Mouse (Mus musculus): Measurements from ENCODE around the gene Rtl8b. TPM values are rescaled to one million over a fixed set of nuclear protein-coding genes. Genes with fewer than 3 reads are reported as not detected.
A peak's percentile ranks its signal among the peaks of the same experiment; 100 is the strongest.
"Not testable (repeated sequence)": the region's sequence is repeated elsewhere in the genome, so short reads cannot be mapped to it uniquely, and the experiment has no call there.

The Rtl8b gene
- polyA plus RNA-seq, 1 experiment from 2014 or later, result 82.8 TPM

GRCm38 (mm10) chrX:53645885-53646284, 24.3 kb downstream of the Rtl8b start:
- Histone ChIP-seq H3K9ac (ENCODE audit: low read depth, low read length) (no peak overlapping the region), H3K27me3 (ENCODE audit: insufficient read depth, low read length) (no peaks in the 10 kb centered on the region), H3K4me2 (ENCODE audit: low read length) (no peak overlapping the region), H3K4me3 (replicated peaks; ENCODE audit: low read depth, low read length) (no peak overlapping the region), H3K9me3 (replicated peaks; ENCODE audit: low read length) (no peaks in the 10 kb centered on the region), H3K36me3 (ENCODE audit: insufficient read depth, low read length) (no peaks in the 10 kb centered on the region), H3K27ac (no peak overlapping the region), H3K4me1 (replicated peaks; ENCODE audit: insufficient read depth, low read length) (no peaks in the 10 kb centered on the region)
- 75% methylated on average over 6 of the region's 6 CpGs for WGBS
- peak; percentile 1 for DNase-seq (ENCODE audit: low spot score)
- no peak for TF ChIP-seq CTCF (IDR thresholded peaks at IDR 0.05; ENCODE audit: low read depth)
- ATAC-seq (replicated peaks; ENCODE audit: low FRiP score, low read depth), result no peak

GRCm38 (mm10) chrX:53642980-53643961, 26.9 kb downstream of the Rtl8b start, which contains the start of gene Rtl8a:
Rtl8a (minus strand) TSS chrX:53643682.
- H3K9me3 ChIP-seq (replicated peaks; ENCODE audit: low read length); H3K9ac ChIP-seq (ENCODE audit: low read depth, low read length); H3K36me3 ChIP-seq (ENCODE audit: insufficient read depth, low read length); H3K27me3 ChIP-seq (ENCODE audit: insufficient read depth, low read length); H3K4me1 ChIP-seq (replicated peaks; ENCODE audit: insufficient read depth, low read length): not testable (repeated sequence)
- peak within 1 kb of the TSS; percentile 20; the same call in 1 of the 2 replicates for H3K4me3 ChIP-seq (replicated peaks; ENCODE audit: low read depth, low read length)
- H3K4me2 ChIP-seq (ENCODE audit: low read length), result peak within 1 kb of the TSS; percentile 41; the same call in 1 of the 2 replicates
- 33% methylated on average over 12 of the region's 50 CpGs for WGBS
- peak; percentile 88 for DNase-seq (ENCODE audit: low spot score)
- 0 out of 2 replicates have a peak within 1 kb of the TSS, but pooled peaks have one; percentile 19 for H3K27ac ChIP-seq
- ATAC-seq (replicated peaks; ENCODE audit: low FRiP score, low read depth), result peak; percentile 96

DNA sequence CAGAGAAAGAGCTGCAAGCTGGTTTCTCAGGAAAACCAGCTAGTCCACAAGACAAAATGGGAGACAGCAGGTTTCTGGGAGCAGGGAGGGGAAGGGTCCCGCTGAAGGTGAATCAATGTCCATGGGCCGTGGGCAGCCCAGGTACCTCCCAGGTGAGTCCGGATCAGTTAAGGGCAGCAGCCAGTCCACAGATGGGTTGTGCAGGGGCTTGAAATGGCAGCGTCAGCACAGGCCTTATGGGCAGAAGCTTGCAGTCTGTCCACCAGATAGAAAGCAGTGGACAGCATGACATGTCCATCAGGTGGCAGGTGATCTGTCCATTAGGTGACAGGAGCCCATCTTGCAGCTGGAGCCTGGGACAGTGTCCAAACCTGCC, 27.6 kb downstream of the Rtl8b start:
- not testable (repeated sequence) for H3K9me3 ChIP-seq (replicated peaks; ENCODE audit: low read length); DNase-seq (ENCODE audit: low spot score); H3K27ac ChIP-seq; H3K4me3 ChIP-seq (replicated peaks; ENCODE audit: low read depth, low read length); ATAC-seq (replicated peaks; ENCODE audit: low FRiP score, low read depth); H3K36me3 ChIP-seq (ENCODE audit: insufficient read depth, low read length); H3K9ac ChIP-seq (ENCODE audit: low read depth, low read length); H3K4me1 ChIP-seq (replicated peaks; ENCODE audit: insufficient read depth, low read length); H3K27me3 ChIP-seq (ENCODE audit: insufficient read depth, low read length)
- 28% methylated on average over 4 of the region's 4 CpGs for WGBS
- H3K4me2 ChIP-seq (ENCODE audit: low read length), result peak overlapping the region; percentile 25; the same call in 1 of the 2 replicates

DNA sequence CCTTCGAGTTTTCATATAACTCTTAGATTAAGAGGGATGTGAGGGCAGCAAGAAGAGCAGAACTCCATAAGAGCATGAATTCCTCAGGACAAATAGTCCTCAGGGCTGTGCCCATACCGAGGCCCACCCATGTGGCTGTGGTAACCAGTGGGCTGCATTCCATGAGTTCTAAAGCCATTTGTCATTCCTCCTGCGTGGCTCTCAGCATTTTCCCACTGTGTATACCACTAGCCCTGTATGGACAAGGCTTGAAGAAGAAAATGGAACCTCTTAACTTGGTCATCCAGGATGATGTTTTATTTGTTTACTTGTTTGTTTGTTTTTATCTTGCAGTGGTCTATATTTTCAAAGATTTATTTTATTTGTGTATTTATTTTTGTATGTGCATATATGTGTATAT, 32.1 kb downstream of the Rtl8b start:
- not testable (repeated sequence) for H3K27ac ChIP-seq; H3K9ac ChIP-seq (ENCODE audit: low read depth, low read length); H3K4me1 ChIP-seq (replicated peaks; ENCODE audit: insufficient read depth, low read length); H3K36me3 ChIP-seq (ENCODE audit: insufficient read depth, low read length); DNase-seq (ENCODE audit: low spot score); H3K4me2 ChIP-seq (ENCODE audit: low read length); H3K4me3 ChIP-seq (replicated peaks; ENCODE audit: low read depth, low read length); H3K27me3 ChIP-seq (ENCODE audit: insufficient read depth, low read length); H3K9me3 ChIP-seq (replicated peaks; ENCODE audit: low read length); ATAC-seq (replicated peaks; ENCODE audit: low FRiP score, low read depth)
- WGBS, result 66% methylated on average over 3 of the region's 3 CpGs

Other genes starting within 250 kb of the Rtl8b start
- not detected in 2 replicates for gene Etd, start 235.5 kb downstream of the Rtl8b start, polyA plus RNA-seq (2015; fragmentation: Nextera tagmentation; extraction: Ambion mirVana)
- gene Rtl8c, start 62.4 kb downstream of the Rtl8b start, polyA plus RNA-seq (2015; fragmentation: Nextera tagmentation; extraction: Ambion mirVana), result 70.2 and 71.8 TPM in 2 replicates
- not detected in 2 replicates for gene Gm14597, start 61.4 kb downstream of the Rtl8b start, polyA plus RNA-seq (2015; fragmentation: Nextera tagmentation; extraction: Ambion mirVana)
- 97.1 and 100 TPM in 2 replicates for gene Rtl8a, start 26.7 kb downstream of the Rtl8b start, polyA plus RNA-seq (2015; fragmentation: Nextera tagmentation; extraction: Ambion mirVana)
- gene 4930502E18Rik, start 54.4 kb upstream of the Rtl8b start, polyA plus RNA-seq (2015; fragmentation: Nextera tagmentation; extraction: Ambion mirVana), result 0.89 and 1.8 TPM in 2 replicates
- not detected in 2 replicates for gene 1700013H16Rik, start 87.4 kb upstream of the Rtl8b start, polyA plus RNA-seq (2015; fragmentation: Nextera tagmentation; extraction: Ambion mirVana)
- gene Zfp36l3, start 106.0 kb upstream of the Rtl8b start, polyA plus RNA-seq (2015; fragmentation: Nextera tagmentation; extraction: Ambion mirVana), result 0.07 TPM in 1 of 2 replicates, not detected in the other
- gene Xlr, start 127.3 kb upstream of the Rtl8b start, polyA plus RNA-seq (2015; fragmentation: Nextera tagmentation; extraction: Ambion mirVana), result 0.69 and 1.5 TPM in 2 replicates